ENCODE assay signal across 19 mouse cellular contexts in genomic region chr19:58025053-58025452, GRCm38 (mm10).
A peak's percentile ranks its signal among the peaks of the same experiment; 100 is the strongest.
DNase-seq lines count a peak whose midpoint lies in the region; ATAC-seq lines count a peak whose summit lies in the region.
"Had no signal": no experiment of that assay in that cellular context is flagged by ENCODE, and none has a peak within 500 bp of the region (broad histone marks: within the 10 kb centered on the region; RNA-seq: fewer than 3 reads in every experiment).

No protein-coding gene starts in this region.

- H3K4me2 ChIP-seq in forebrain, embryonic 14.5 days (ENCODE audit: low read length): no peak overlapping the region
- no peak overlapping the region for H3K4me2 ChIP-seq in forebrain, embryonic 13.5 days
- H3K4me2 ChIP-seq: heart, embryonic 13.5 days; hindbrain, embryonic 15.5 days had no signal

- no peaks in the 10 kb centered on the region for H3K27me3 ChIP-seq in forebrain, embryonic 14.5 days (replicated peaks; ENCODE audit: control insufficient read depth, insufficient read depth, low read length)
- no peaks in the 10 kb centered on the region for H3K27me3 ChIP-seq in forebrain, embryonic 13.5 days
- H3K27me3 ChIP-seq: heart, embryonic 13.5 days; hindbrain, embryonic 15.5 days had no signal

- H3K9ac ChIP-seq in forebrain, embryonic 14.5 days (ENCODE audit: low read length): no peak overlapping the region
- no peak overlapping the region for H3K9ac ChIP-seq in forebrain, embryonic 13.5 days
- H3K9ac ChIP-seq: heart, embryonic 13.5 days; hindbrain, embryonic 15.5 days had no signal

- H3K36me3 ChIP-seq in forebrain, embryonic 14.5 days (ENCODE audit: control insufficient read depth, insufficient read depth, low read length): no peaks in the 10 kb centered on the region
- no peaks in the 10 kb centered on the region for H3K36me3 ChIP-seq in forebrain, embryonic 13.5 days (ENCODE audit: poor library complexity, severe bottlenecking)
- H3K36me3 ChIP-seq: embryonic facial prominence, embryonic 10.5 days; G1E; heart, embryonic 13.5 days; hindbrain, embryonic 15.5 days had no signal

- no peaks in the 10 kb centered on the region for H3K4me1 ChIP-seq in forebrain, embryonic 14.5 days (ENCODE audit: control insufficient read depth, insufficient read depth, low read length)
- H3K4me1 ChIP-seq in forebrain, embryonic 13.5 days: no peaks in the 10 kb centered on the region
- H3K4me1 ChIP-seq: heart, embryonic 13.5 days; hindbrain, embryonic 15.5 days had no signal

- no peak overlapping the region for H3K4me3 ChIP-seq in forebrain, embryonic 14.5 days (ENCODE audit: low read depth, low read length)
- H3K4me3 ChIP-seq in forebrain, embryonic 13.5 days: no peak overlapping the region
- H3K4me3 ChIP-seq: embryonic facial prominence, embryonic 10.5 days; heart, embryonic 13.5 days; hindbrain, embryonic 15.5 days had no signal

- peak; percentile 32; the same call in 1 of the 2 replicates for ATAC-seq in forebrain, embryonic 14.5 days
- no peak; the same call in 1 of the 2 replicates for ATAC-seq in forebrain, embryonic 13.5 days
- ATAC-seq: CD4-positive, CD25-positive, alpha-beta regulatory T cell, adult 4 months; intestine, embryonic 16.5 days had no signal

- WGBS in forebrain, embryonic 14.5 days: 63% methylated on average over 2 of the region's 2 CpGs
- WGBS in forebrain, embryonic 13.5 days: 63% methylated on average over 2 of the region's 2 CpGs

- H3K9me3 ChIP-seq in forebrain, embryonic 14.5 days (replicated peaks; ENCODE audit: control insufficient read depth, low read length): peaks cover 4% of the 10 kb centered on the region; the same call in 1 of the 2 replicates
- H3K9me3 ChIP-seq in forebrain, embryonic 13.5 days (replicated peaks): no peaks in the 10 kb centered on the region
- H3K9me3 ChIP-seq: embryonic facial prominence, embryonic 10.5 days; hindbrain, embryonic 15.5 days had no signal

- H3K27ac ChIP-seq in forebrain, embryonic 14.5 days (ENCODE audit: low read depth, low read length): no peak overlapping the region
- H3K27ac ChIP-seq in forebrain, embryonic 13.5 days: no peak overlapping the region
- H3K27ac ChIP-seq: embryonic facial prominence, embryonic 10.5 days; heart, embryonic 13.5 days; hindbrain, embryonic 15.5 days had no signal

- peak; percentile 52 for DNase-seq in forebrain, embryonic 14.5 days (ENCODE audit: low spot score)
- DNase-seq in heart, adult 11 months: peak; percentile 14
- no peak for DNase-seq in heart, adult 18-20 months
- DNase-seq in testis, postnatal 14 days (ENCODE audit: low spot score): peak; percentile 45
- no peak for DNase-seq in testis, postnatal 10 days (ENCODE audit: low spot score)
- no peak for DNase-seq in lung, adult 18-20 months
- DNase-seq: adrenal gland, postnatal 10 days; B cell, adult 2 months; cerebellum, adult 2 months; cerebellum, postnatal 10 days; gastrocnemius, postnatal 14 days; heart, postnatal 36 days had no signal

Comparison
In these comparisons a context has a peak if more than half of its experiments do, and no peak if none do; other contexts are left out.
1. DNase-seq: peak in forebrain, embryonic 14.5 days (single experiment), heart, adult 11 months (single experiment) and testis, postnatal 14 days (single experiment); none in heart, adult 18-20 months (0 of 2), testis, postnatal 10 days (single experiment) and lung, adult 18-20 months (0 of 2).